Mouse (Mus musculus): ENCODE measurements around the gene Sv2a.
A peak's percentile ranks its signal among the peaks of the same experiment; 100 is the strongest.
"Not testable (repeated sequence)": the region's sequence is repeated elsewhere in the genome, so short reads cannot be mapped to it uniquely, and the experiment has no call there.

Gene Sv2a

DNA sequence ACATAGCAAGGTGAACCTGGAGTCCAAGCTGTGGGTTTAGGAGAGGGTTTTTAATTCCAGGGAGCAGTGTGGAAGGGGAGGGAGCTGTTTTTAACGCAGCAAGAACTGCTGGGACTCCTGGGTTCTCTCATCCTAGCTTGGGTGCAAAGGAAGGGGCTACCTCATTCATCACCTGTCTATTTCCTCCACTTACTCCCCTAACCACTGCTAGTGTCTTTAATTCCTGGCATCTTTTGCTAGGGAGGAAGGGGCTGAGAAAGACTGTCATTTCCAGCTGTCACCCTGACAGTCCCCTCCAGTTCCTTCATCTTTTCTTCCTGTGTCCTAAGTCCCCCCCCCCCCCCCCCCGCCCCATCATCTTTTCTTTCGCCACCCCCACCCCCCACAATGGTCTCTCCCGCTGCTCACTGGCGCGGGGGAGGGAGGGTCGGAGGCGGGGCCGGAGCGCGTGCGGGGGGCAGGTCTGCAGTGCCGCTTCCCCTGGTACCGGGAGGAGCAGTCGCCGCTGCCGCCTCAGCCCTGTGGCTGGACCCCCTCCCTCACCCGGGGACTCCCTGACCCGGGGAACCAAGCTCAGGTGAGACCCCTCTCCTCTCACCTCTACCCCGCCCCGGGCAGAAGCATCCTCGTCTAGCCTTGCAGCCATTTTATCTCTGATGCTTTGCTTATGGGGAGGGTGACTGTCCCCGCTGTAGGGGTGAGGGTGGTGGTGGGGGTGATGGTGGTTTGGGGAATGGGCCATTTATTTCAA, at the start of gene Sv2a:
TSS of gene Sv2a (plus strand) at position 425 of the 751 bp plus-strand sequence.
- peak; percentile 77 for DNase-seq

DNA sequence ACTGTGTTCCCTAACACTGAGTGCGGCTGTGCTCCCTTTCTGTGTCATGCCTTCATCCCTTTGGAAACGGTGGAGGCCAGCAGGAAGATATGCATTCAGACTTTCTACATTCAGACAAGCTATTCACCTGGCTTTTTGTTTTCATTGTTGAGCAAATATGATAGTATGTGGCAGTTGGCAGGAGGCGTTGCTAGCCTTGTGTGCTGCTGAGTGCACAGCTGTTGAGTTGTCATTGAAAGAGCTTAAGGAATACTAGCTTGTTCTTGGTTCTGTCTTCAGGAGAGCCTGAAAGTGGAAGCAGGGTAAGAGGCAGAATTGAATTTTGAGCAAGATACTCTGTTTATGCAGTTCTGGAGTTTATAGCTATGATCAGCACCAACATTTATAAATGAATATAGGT, 48.5 kb upstream of the Sv2a start:
- DNase-seq: no peak

DNA sequence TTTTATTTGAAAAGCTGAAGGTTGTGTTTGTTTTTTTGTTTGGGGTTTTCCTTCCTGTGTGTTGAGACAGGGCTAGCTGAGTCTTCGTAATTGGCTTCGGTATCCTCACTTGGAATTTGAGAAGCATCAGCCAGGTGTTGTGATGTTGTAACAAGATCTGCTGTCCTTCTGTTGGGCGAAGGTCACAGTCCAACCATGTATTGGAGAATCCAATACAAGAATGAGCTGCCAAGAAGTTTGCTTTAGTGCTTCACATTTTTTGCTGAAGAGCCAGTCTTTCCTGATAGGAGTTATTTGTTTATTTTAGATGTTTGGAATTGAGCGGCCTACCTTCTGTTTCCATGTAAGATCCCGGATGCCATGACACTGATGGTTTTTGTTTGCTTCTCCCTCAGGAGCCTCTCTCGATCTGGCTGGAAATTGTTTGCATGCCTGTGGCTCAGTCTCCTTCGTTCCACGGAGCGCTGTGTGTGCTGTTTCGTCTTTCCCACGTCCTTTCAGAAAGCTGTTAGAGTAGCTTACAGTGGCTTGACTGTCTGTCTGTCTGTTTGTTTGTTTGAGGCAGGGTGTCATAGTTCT, 47.5 kb upstream of the Sv2a start:
- DNase-seq: no peak

DNA sequence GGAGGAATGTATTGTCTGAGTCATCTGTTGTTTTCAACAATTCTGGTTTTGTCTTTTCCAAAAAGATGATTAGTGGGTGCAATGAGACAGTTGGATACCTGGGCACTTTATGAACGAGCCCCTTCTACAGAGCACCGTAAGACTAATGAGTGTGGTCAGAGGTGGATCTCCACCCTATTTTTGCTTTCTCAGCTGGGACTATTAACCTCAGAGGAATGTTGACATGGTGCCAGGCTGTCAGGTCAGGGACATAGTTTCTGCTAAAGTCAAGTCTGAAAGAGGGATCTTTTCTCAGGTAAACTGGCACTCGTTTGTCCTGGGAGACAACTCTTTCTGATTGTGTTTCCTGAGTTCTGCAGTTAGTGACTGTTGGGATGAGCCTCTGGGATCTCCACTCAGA, 45.9 kb upstream of the Sv2a start:
- no peak for DNase-seq

DNA sequence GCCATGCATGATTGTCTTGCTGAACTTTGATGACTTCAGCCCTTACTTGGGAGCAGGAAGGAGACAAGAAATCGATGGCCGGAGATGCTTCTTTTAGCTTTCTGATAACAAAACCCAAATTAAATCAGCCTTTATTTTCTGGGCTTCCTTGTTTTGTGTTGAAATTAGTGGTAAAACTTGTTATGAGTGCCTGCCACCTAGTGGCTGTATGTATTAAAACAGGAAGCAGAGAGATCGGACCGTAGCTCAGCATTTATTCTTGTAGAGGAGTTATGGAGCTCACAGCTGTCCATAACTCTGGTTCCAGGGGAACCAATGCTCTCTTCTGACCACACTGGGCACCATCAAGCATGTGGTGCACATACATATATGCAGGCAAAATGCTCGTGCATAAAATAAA, 33.0 kb upstream of the Sv2a start:
- peak; percentile 61 for DNase-seq

DNA sequence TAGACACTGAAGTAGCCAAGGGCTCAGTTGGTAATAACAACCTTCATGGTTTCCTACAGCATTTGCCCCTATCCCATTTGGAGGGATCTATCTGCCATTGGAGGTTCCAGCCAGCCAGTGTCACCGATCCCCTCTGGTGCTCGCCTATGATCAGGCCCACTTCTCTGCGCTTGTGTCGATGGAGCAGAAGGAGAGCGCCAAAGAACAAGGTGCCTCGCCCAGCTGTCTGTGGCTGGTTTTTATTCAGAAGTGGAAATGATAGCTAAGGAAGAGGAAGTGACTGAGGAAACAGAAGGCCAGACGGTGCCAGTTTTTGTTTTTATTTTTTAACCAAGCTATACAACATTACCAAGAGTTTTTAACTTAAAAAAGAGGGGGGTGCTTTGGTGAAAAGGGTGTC, 29.1 kb upstream of the Sv2a start:
- DNase-seq: no peak

- DNase-seq: no peak
These were observed 28.3 kb upstream of the Sv2a start for GRCm38 (mm10) chr3:96152611-96153010.

DNA sequence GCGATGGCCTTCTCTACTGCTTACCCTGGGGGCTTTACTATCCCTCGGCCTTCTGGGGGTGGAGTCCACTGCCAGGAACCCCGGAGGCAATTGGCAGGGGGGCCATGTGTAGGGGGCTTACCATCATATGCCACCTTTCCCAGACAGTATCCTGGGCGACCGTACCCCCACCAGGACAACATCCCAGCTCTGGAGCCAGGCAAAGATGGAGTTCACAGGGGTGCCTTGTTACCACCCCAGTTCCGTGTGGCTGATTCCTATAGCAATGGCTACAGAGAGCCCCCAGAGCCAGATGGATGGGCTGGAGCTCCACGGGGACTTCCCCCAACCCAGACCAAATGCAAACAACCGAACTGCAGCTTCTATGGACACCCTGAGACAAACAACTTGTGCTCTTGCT, 25.4 kb upstream of the Sv2a start:
- no peak for DNase-seq

DNA sequence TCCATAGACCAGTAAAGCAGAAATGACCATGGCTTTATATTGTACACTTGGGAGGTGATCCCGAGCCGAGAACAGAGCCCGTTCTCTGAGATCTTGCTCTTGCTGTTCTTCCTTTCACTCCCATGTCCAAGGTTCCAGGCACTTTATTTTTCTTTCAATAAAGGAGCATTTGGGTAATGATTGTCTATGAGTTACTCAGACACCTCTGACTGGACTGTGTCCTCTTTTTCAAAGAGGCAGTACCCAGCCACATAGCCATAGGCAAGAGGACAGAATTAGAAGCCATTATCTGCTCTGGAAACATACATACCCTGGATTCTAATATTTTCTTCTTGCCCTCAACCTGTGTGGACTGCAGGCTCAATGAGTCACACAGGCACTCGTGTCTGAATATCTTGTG, 21.1 kb upstream of the Sv2a start:
- DNase-seq: no peak

DNA sequence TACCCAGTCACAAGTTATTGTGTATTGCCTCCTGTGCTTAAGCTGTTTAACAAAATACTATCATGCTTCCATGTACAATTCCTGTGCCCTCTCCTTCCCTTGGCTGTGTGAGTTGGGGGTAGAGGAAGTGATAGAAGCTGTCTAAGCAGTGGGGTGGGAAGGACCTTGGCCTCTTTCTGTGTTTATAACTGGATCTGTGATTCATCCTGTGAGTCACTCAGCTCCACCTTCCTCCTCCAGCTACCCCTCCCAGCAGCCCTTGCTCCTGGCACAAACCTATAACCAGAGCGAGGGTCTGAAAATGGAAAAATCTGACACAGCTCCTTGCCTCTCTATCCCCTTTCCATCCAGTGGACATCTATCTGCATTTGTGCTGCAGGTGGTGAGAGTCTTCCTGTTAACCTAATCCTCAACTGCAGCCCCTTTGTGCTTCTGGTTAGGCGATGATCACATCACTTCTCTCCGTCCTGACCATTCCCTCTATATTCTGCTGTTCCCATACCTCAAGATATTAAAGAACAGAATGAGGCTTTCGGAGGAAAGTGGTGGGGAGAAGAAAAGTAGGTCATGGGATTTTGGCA, 20.6 kb upstream of the Sv2a start:
- no peak for DNase-seq

GRCm38 (mm10) chr3:96160803-96161516, 20.0 kb upstream of the Sv2a start:
- DNase-seq: peak; percentile 72

DNA sequence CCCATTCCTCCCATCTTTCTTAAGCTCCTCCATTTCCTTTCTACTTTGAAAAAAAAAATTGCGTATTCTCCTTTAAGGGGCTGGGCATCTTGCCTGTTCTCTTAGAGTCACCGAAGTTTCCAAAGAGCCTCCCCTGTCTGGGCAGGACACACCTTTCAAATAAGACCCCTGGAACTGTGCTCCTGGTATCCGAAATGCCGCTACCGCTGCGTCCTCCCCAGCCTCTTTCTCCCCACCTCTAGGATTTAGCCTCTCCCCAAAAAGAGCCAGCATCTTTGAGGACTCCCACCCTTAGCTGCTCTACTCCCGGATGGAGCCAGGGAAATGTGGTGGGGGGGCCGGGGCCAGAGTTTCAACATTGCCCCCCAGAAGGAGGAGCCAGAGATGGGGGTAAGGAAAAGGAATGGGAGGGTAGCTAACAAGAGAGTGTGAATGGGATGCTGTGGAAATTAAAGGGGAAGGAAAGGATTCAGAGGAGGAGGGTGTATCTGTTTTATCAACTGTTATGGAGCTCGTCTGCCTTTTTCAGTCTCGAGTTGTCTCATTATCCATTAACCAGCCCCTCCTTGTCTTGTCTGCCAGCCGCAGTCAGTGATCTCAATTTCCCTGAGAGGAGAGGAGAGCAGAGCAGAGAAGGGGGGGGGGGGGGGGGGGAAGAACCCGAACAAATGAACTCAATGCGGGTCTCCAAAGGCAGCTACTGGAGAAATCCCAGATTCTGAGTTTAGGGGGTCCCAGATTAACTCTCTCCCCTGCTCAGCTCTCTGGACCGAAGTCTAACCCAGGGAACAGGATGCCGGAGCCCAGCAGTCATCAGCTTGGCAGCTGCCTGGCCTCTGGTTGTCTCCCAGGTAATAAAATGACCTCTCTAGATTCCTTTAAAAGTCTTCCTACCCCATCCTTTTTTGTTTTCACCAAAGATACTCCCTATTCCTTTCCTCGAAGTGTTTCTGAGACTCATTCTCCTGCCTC, 18.8 kb upstream of the Sv2a start, which contains the start of gene Mtmr11:
TSS of gene Mtmr11 (plus strand) at position 136 of the 972 bp plus-strand sequence.
- DNase-seq: no peak

GRCm38 (mm10) chr3:96163040-96163439, 17.9 kb upstream of the Sv2a start:
- no peak for DNase-seq

- DNase-seq: no peak
These were observed 12.3 kb upstream of the Sv2a start for GRCm38 (mm10) chr3:96168466-96169158.

GRCm38 (mm10) chr3:96170276-96170675, 10.7 kb upstream of the Sv2a start:
- DNase-seq: no peak

DNA sequence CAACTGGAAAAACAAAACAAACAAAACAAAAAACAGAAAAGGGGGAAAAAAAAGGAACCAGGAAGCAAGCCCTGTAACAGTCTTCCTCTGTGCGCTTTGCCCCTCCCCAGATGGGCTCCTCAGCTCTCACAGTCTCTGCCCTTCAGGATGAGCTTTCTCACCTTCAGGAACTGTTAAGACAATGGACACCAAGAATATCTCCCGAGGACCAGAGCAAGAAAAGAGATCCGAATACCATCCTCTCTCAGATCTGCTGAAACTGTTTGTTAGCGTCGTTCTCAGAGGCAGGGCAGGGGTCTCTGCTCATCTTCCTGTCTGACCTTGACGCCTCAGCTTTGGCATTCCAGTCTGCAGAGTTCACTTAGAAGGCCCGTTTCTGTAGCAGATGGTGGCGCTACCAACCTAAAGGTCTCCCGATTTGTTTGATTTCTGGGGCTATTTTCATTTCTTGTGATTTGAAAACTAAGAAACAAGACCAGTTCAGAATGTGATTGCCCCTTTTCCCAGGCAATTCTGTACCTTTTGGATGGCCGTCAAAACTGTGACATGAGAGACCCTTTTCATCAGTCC, 9.9 kb upstream of the Sv2a start:
- DNase-seq: no peak

DNA sequence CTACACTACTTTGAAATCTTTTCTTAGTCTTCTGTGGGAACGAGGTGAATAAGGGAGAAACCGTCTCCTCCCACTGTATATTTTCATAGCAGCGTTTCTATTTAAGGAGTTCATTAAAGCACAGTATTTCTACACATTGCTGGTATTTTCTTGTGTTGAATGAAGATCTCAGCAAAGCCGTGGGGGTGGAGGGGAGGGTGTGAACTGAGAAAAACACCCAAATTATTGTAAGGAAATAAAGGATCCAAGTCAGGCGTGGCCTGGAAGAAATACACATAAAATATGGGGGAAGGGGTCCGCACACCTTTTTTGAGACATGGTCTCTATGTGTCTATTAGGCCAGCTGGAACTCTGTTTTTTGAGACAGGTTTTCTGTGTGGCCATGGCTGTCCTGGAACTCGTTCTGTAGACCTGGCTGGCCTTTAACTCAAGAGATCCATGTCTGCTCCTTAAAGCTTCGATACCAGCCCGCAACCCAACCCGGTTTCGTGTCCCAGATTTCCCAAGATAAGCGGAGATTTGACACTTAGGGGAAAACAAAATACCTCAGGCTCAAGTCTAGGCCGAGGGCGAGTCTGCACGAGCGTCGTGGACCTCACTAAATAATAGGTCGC, 9.3 kb upstream of the Sv2a start:
- DNase-seq: peak; percentile 44

DNA sequence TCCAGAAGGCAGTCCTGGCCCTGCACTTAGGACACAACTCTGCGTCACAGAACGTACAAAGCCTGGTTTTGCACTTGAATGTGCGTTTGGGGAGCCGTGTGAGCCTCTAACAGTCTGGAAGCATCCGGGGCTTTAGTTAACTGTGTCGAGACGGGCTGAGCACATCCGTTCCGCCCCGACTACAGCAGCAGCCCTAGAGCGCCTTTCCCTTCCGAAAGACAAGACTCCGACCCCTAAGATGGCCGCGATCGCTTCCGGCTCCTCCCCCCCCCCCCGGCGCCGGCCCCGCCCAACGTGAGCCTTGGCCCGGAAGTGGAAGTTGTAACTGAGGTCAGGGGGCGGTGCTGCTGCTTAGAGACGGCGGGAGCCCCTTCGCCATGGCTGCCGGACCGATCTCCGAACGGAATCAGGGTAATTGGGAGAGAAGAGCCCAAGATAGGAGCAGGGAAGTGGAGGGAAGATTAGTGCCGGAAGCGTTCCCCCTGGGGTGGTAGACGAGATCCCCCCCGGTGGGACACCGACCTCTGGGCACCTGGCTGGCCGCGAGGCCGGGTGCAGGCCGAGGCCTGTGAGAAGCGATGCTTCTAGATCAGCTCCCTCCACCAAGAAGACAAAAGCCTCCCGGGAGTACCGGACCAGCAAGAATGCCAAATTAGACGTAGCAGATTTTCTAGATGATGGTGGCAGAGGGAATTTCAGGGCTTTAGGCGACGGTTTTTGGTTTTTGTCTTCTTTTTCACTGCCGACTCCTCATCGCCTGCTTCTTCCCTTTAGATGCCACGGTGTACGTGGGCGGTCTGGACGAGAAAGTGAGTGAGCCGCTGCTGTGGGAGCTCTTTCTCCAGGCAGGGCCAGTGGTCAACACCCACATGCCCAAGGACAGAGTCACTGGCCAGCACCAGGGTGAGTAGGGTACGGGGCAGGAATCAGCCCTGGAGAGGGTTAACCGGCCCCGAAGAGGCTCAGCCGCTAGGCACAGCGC, 8.5 kb upstream of the Sv2a start, which contains the start of gene Sf3b4:
TSS of gene Sf3b4 (plus strand) at position 136 of the 982 bp plus-strand sequence.
- peak; percentile 80 for DNase-seq

DNA sequence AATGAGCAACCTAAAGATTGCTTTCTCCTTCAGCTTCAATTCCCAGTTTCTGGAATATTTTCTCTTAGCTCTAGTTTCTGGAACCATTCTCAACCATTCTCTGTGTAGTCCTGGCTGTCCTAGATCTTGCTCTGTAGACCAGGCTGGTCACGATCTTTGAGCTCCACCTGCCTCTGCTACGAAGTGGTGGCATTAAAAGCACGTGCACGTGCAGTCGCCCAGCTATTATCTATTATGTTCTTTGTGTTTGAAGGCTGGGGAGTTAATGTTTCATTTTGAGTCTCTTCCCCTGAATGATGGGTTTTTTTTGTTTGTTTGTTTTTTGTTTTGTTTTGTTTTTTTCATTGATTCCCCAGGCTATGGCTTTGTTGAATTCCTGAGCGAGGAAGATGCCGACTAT, 7.8 kb upstream of the Sv2a start:
- no peak for DNase-seq

- DNase-seq: not testable (repeated sequence)
These were observed 6.9 kb upstream of the Sv2a start for GRCm38 (mm10) chr3:96174042-96174441.
